Mouse (Mus musculus): ENCODE measurements around the gene Dpp9. TPM values are rescaled to one million over a fixed set of nuclear protein-coding genes. Genes with fewer than 3 reads are reported as not detected.
A peak's percentile ranks its signal among the peaks of the same experiment; 100 is the strongest.

Dpp9 gene
- polyA plus RNA-seq, 1 experiment, result 54.7 TPM

DNA sequence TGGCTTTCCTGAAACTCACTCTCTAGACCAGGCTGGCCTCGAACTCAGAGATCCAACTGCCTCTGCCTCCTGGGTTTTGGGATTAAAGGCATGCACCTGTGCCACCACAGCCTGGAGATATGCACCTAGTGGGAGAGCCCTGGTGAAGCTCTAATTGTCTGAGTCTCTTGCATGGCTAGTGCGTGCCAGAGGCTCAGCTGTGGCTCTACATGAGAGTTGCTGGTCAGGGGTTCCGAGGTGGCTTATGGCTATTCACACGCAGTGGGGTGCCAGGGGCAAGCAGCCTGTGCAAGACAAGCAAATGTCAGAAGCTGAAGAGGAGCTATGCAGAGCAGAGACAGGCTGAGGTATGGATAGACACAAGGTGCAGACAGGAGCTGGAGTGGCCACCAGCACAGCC is 36.0 kb upstream of the Dpp9 start:
- DNase-seq, result no peak
- no peak overlapping the region for H3K27ac ChIP-seq (ENCODE audit: insufficient read depth, low read length)
- WGBS, result 77% methylated on average over 4 of the region's 4 CpGs
- TF ChIP-seq POLR2A (IDR thresholded peaks at IDR 0.05; ENCODE audit: borderline replicate concordance, insufficient read depth, low read length) (no peak), CTCF (IDR thresholded peaks at IDR 0.05; ENCODE audit: borderline replicate concordance, insufficient read depth, low read depth, low read length) (no peak)
- H3K4me3 ChIP-seq (replicated peaks; ENCODE audit: insufficient read depth, low read depth, low read length), result no peak overlapping the region
- H3K4me1 ChIP-seq (ENCODE audit: control insufficient read depth, insufficient read depth, low read length), result peaks cover 11% of the 10 kb centered on the region
- H3K27me3 ChIP-seq (ENCODE audit: control insufficient read depth, insufficient read depth, low read length), result no peaks in the 10 kb centered on the region

GRCm38 (mm10) chr17:56251136-56251829 is 32.6 kb upstream of the Dpp9 start:
- DNase-seq, result peak; percentile 59 to 73
- WGBS, result 14% methylated on average over 6 of the region's 6 CpGs
- TF ChIP-seq CTCF (IDR thresholded peaks at IDR 0.05; ENCODE audit: borderline replicate concordance, insufficient read depth, low read depth, low read length) (peak; percentile 55; the same call in 1 of the 2 replicates), POLR2A (IDR thresholded peaks at IDR 0.05; ENCODE audit: borderline replicate concordance, insufficient read depth, low read length) (no peak)
- H3K27me3 ChIP-seq (ENCODE audit: control insufficient read depth, insufficient read depth, low read length), result no peaks in the 10 kb centered on the region
- H3K27ac ChIP-seq (ENCODE audit: insufficient read depth, low read length), result no peak overlapping the region
- no peak overlapping the region for H3K4me3 ChIP-seq (replicated peaks; ENCODE audit: insufficient read depth, low read depth, low read length)
- H3K4me1 ChIP-seq (ENCODE audit: control insufficient read depth, insufficient read depth, low read length), result no peaks in the 10 kb centered on the region

- no peak overlapping the region for H3K4me3 ChIP-seq (replicated peaks; ENCODE audit: insufficient read depth, low read depth, low read length)
- peaks cover 7% of the 10 kb centered on the region; the same call in 1 of the 2 replicates for H3K4me1 ChIP-seq (ENCODE audit: control insufficient read depth, insufficient read depth, low read length)
- no peak for DNase-seq
- H3K27ac ChIP-seq (ENCODE audit: insufficient read depth, low read length), result no peak overlapping the region
- no peak for TF ChIP-seq POLR2A (IDR thresholded peaks at IDR 0.05; ENCODE audit: borderline replicate concordance, insufficient read depth, low read length)
- TF ChIP-seq CTCF (IDR thresholded peaks at IDR 0.05; ENCODE audit: borderline replicate concordance, insufficient read depth, low read depth, low read length), result no peak
- WGBS, result 37% methylated on average over 7 of the region's 7 CpGs
- no peaks in the 10 kb centered on the region for H3K27me3 ChIP-seq (ENCODE audit: control insufficient read depth, insufficient read depth, low read length)
These were observed 26.9 kb upstream of the Dpp9 start for GRCm38 (mm10) chr17:56245608-56246007.

GRCm38 (mm10) chr17:56241541-56242401 is 23.1 kb upstream of the Dpp9 start:
- TF ChIP-seq POLR2A (IDR thresholded peaks at IDR 0.05; ENCODE audit: borderline replicate concordance, insufficient read depth, low read length), result peak; percentile 100
- TF ChIP-seq CTCF (IDR thresholded peaks at IDR 0.05; ENCODE audit: borderline replicate concordance, insufficient read depth, low read depth, low read length), result peak; percentile 28; the same call in 1 of the 2 replicates
- Histone ChIP-seq H3K27ac (ENCODE audit: insufficient read depth, low read length) (peak overlapping the region; percentile 84), H3K4me3 (replicated peaks; ENCODE audit: insufficient read depth, low read depth, low read length) (peak overlapping the region; percentile 98), H3K4me1 (ENCODE audit: control insufficient read depth, insufficient read depth, low read length) (peaks cover 7% of the 10 kb centered on the region; the same call in 1 of the 2 replicates), H3K27me3 (ENCODE audit: control insufficient read depth, insufficient read depth, low read length) (no peaks in the 10 kb centered on the region)
- peak; percentile 91 to 93 for DNase-seq
- under 1% methylated on average over 33 of the region's 33 CpGs for WGBS

GRCm38 (mm10) chr17:56233818-56234469 is 15.2 kb upstream of the Dpp9 start:
- TF ChIP-seq CTCF (IDR thresholded peaks at IDR 0.05; ENCODE audit: borderline replicate concordance, insufficient read depth, low read depth, low read length) (no peak), POLR2A (IDR thresholded peaks at IDR 0.05; ENCODE audit: borderline replicate concordance, insufficient read depth, low read length) (peak; percentile 37; the same call in 1 of the 2 replicates)
- WGBS, result under 1% methylated on average over 14 of the region's 14 CpGs
- peak overlapping the region; percentile 43 for H3K4me3 ChIP-seq (replicated peaks; ENCODE audit: insufficient read depth, low read depth, low read length)
- H3K4me1 ChIP-seq (ENCODE audit: control insufficient read depth, insufficient read depth, low read length), result peaks cover 3% of the 10 kb centered on the region; the same call in 1 of the 2 replicates
- peak; percentile 90 to 93 for DNase-seq
- no peaks in the 10 kb centered on the region for H3K27me3 ChIP-seq (ENCODE audit: control insufficient read depth, insufficient read depth, low read length)
- peak overlapping the region; percentile 22; the same call in 1 of the 2 replicates for H3K27ac ChIP-seq (ENCODE audit: insufficient read depth, low read length)

GRCm38 (mm10) chr17:56233389-56233788 is 14.7 kb upstream of the Dpp9 start:
- TF ChIP-seq POLR2A (IDR thresholded peaks at IDR 0.05; ENCODE audit: borderline replicate concordance, insufficient read depth, low read length), result no peak
- no peak for TF ChIP-seq CTCF (IDR thresholded peaks at IDR 0.05; ENCODE audit: borderline replicate concordance, insufficient read depth, low read depth, low read length)
- peak overlapping the region; percentile 43 for H3K4me3 ChIP-seq (replicated peaks; ENCODE audit: insufficient read depth, low read depth, low read length)
- H3K4me1 ChIP-seq (ENCODE audit: control insufficient read depth, insufficient read depth, low read length), result peaks cover 3% of the 10 kb centered on the region; the same call in 1 of the 2 replicates
- 25% methylated on average over 8 of the region's 8 CpGs for WGBS
- DNase-seq, result no peak
- peak overlapping the region; percentile 22; the same call in 1 of the 2 replicates for H3K27ac ChIP-seq (ENCODE audit: insufficient read depth, low read length)
- no peaks in the 10 kb centered on the region for H3K27me3 ChIP-seq (ENCODE audit: control insufficient read depth, insufficient read depth, low read length)

DNA sequence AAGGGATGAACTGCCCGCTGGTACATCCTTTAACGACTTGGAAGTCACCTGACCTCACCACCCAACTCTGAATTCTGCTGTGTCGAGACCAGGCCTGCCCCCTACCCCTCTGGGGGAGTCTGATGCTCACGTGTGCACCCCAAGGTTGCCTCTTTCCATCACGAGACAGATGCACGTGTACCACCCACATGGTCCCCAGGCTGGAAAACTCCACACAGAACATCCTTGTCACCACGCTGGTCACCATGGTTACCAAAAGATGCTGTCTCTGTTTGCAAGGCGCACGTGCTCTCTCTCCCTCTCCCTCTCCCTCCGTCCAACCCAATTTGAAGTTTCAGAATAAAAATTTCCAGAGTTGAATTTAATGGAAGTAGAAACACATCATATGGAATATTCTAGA is 11.2 kb upstream of the Dpp9 start:
- no peak overlapping the region for H3K27ac ChIP-seq (ENCODE audit: insufficient read depth, low read length)
- 50% methylated on average over 10 of the region's 10 CpGs for WGBS

More for the DNA sequence above, 11.2 kb upstream of the Dpp9 start:
- no peak overlapping the region for H3K4me3 ChIP-seq (replicated peaks; ENCODE audit: insufficient read depth, low read depth, low read length)
- TF ChIP-seq CTCF (IDR thresholded peaks at IDR 0.05; ENCODE audit: borderline replicate concordance, insufficient read depth, low read depth, low read length) (no peak), POLR2A (IDR thresholded peaks at IDR 0.05; ENCODE audit: borderline replicate concordance, insufficient read depth, low read length) (no peak)
- no peak for DNase-seq
- no peaks in the 10 kb centered on the region for H3K27me3 ChIP-seq (ENCODE audit: control insufficient read depth, insufficient read depth, low read length)
- peaks cover 3% of the 10 kb centered on the region; the same call in 1 of the 2 replicates for H3K4me1 ChIP-seq (ENCODE audit: control insufficient read depth, insufficient read depth, low read length)
